Mouse (Mus musculus) hindbrain, embryonic 15.5 days (tissue): ENCODE data around the gene Rexo2. TPM values are rescaled to one million over a fixed set of nuclear protein-coding genes. Genes with fewer than 3 reads are reported as not detected.

ENCODE experiments used
- ATAC-seq: fragments of 200-750 bp; cut with Nextera tagmentation; 2 replicates; pipeline ENCODE4 v1.8.0; 2017; ENCODE audit warnings: low read depth, moderate number of reproducible peaks, moderate TSS enrichment; ENCODE audit not compliant: low FRiP score
- H3K27ac ChIP-seq: fragments of 300-500 bp; sonication (generic); replicated peaks from 2 replicates; pipeline ENCODE4 v1.5.1; 2015; ENCODE audit warnings: mild to moderate bottlenecking, inconsistent platforms
- H3K27me3 ChIP-seq: fragments of 300-500 bp; sonication (generic); 2 replicates; pipeline ENCODE4 v1.6.1; 2015; ENCODE audit warnings: control low read depth, inconsistent platforms
- H3K36me3 ChIP-seq: fragments of 300-500 bp; sonication (generic); 2 replicates; pipeline ENCODE4 v1.6.1; 2015; ENCODE audit warnings: control low read depth, inconsistent platforms
- H3K4me1 ChIP-seq: fragments of 300-500 bp; sonication (generic); replicated peaks from 2 replicates; pipeline ENCODE4 v1.6.1; 2015; ENCODE audit warnings: control low read depth, inconsistent platforms
- H3K4me2 ChIP-seq: fragments of 300-500 bp; sonication (generic); 2 replicates; pipeline ENCODE4 v1.6.1; 2015; ENCODE audit warnings: moderate library complexity, mild to moderate bottlenecking, inconsistent platforms
- H3K4me3 ChIP-seq: fragments of 300-500 bp; sonication (generic); 2 replicates; pipeline ENCODE4 v1.5.1; 2015; ENCODE audit warnings: mild to moderate bottlenecking, inconsistent platforms
- H3K9ac ChIP-seq: fragments of 300-500 bp; sonication (generic); 2 replicates; pipeline ENCODE4 v1.6.1; 2015; ENCODE audit warnings: inconsistent platforms
- H3K9me3 ChIP-seq: fragments of 300-500 bp; sonication (generic); 2 replicates; pipeline ENCODE4 v1.6.1; 2016; ENCODE audit warnings: control low read depth, inconsistent platforms
- WGBS: fragments of 180-500 bp; shearing (Covaris S2); methylation state at CpG from one replicate; pipeline ENCODE4 v1.1.7; 2015; 5-methylcytosine and 5-hydroxymethylcytosine counted together
- microRNA-seq: library from miRNA; unstranded; fragments of <30 nt; microRNA quantifications from one replicate; pipeline ENCODE4, GENCODE M21; 2016
- polyA plus RNA-seq: library from polyadenylated mRNA; unstranded; fragments of >200 nt; fragmentation: Nextera tagmentation; extraction: Ambion mirVana; gene quantifications from 2 replicates; pipeline ENCODE4 v1.2.1, GENCODE M21; 2015

Gene Rexo2
- polyA plus RNA-seq, 1 experiment from 2014 or later: 118 TPM

- Histone ChIP-seq H3K4me3 (no peak overlapping the region), H3K27ac (no peak overlapping the region), H3K36me3 (no peaks in the 10 kb centered on the region), H3K4me1 (no peaks in the 10 kb centered on the region), H3K4me2 (no peak overlapping the region), H3K27me3 (no peaks in the 10 kb centered on the region), H3K9ac (no peak overlapping the region), H3K9me3 (no peaks in the 10 kb centered on the region)
- 58% methylated on average over 1 of the region's 1 CpGs for WGBS
- ATAC-seq: no peak
Measured at GRCm38 (mm10) chr9:48423256-48423655, 57.2 kb downstream of the Rexo2 start.

- no peak overlapping the region for H3K27ac ChIP-seq
- ATAC-seq: no peak
- no peak overlapping the region for H3K4me2 ChIP-seq
- H3K4me3 ChIP-seq: no peak overlapping the region
- H3K27me3 ChIP-seq: no peaks in the 10 kb centered on the region
- no peaks in the 10 kb centered on the region for H3K36me3 ChIP-seq
- WGBS: 88% methylated on average over 8 of the region's 8 CpGs
- no peaks in the 10 kb centered on the region for H3K9me3 ChIP-seq
- H3K9ac ChIP-seq: no peak overlapping the region
- H3K4me1 ChIP-seq: no peaks in the 10 kb centered on the region
Measured at GRCm38 (mm10) chr9:48422382-48422781, 58.0 kb downstream of the Rexo2 start.

GRCm38 (mm10) chr9:48421561-48421960 lies 58.9 kb downstream of the Rexo2 start:
- Histone ChIP-seq H3K4me1 (no peaks in the 10 kb centered on the region), H3K27ac (no peak overlapping the region), H3K9ac (no peak overlapping the region), H3K4me3 (no peak overlapping the region), H3K36me3 (no peaks in the 10 kb centered on the region), H3K27me3 (no peaks in the 10 kb centered on the region), H3K4me2 (no peak overlapping the region), H3K9me3 (no peaks in the 10 kb centered on the region)
- no peak for ATAC-seq
- WGBS: 84% methylated on average over 2 of the region's 2 CpGs

- no peak overlapping the region for H3K4me2 ChIP-seq
- ATAC-seq: no peak
- no peak overlapping the region for H3K4me3 ChIP-seq
- no peak overlapping the region for H3K27ac ChIP-seq
- H3K36me3 ChIP-seq: no peaks in the 10 kb centered on the region
- H3K4me1 ChIP-seq: no peaks in the 10 kb centered on the region
- no peaks in the 10 kb centered on the region for H3K9me3 ChIP-seq
- H3K9ac ChIP-seq: no peak overlapping the region
- H3K27me3 ChIP-seq: no peaks in the 10 kb centered on the region
- 91% methylated on average over 2 of the region's 2 CpGs for WGBS
Measured at GRCm38 (mm10) chr9:48421029-48421428, 59.4 kb downstream of the Rexo2 start.

- no peaks in the 10 kb centered on the region for H3K36me3 ChIP-seq
- H3K4me2 ChIP-seq: no peak overlapping the region
- no peak overlapping the region for H3K27ac ChIP-seq
- no peak overlapping the region for H3K9ac ChIP-seq
- ATAC-seq: no peak
- no peaks in the 10 kb centered on the region for H3K9me3 ChIP-seq
- no peaks in the 10 kb centered on the region for H3K4me1 ChIP-seq
- H3K27me3 ChIP-seq: no peaks in the 10 kb centered on the region
- WGBS: 85% methylated on average over 7 of the region's 7 CpGs
- no peak overlapping the region for H3K4me3 ChIP-seq
Measured at GRCm38 (mm10) chr9:48420437-48420836, 60.0 kb downstream of the Rexo2 start.

GRCm38 (mm10) chr9:48418829-48419228 lies 61.6 kb downstream of the Rexo2 start:
- no peaks in the 10 kb centered on the region for H3K4me1 ChIP-seq
- no peak overlapping the region for H3K9ac ChIP-seq
- WGBS: 72% methylated on average over 8 of the region's 8 CpGs
- no peak for ATAC-seq
- no peaks in the 10 kb centered on the region for H3K9me3 ChIP-seq
- no peak overlapping the region for H3K4me3 ChIP-seq
- no peaks in the 10 kb centered on the region for H3K27me3 ChIP-seq
- no peak overlapping the region for H3K4me2 ChIP-seq
- H3K36me3 ChIP-seq: no peaks in the 10 kb centered on the region
- H3K27ac ChIP-seq: no peak overlapping the region

Small RNA genes within 50 kb of the gene (microRNA-seq; reads per million reads assigned to microRNA genes)
- gene Gm23653: not detected

Other genes starting within 250 kb of the Rexo2 start
- 0.27 and 0.58 TPM in 2 replicates for gene Nxpe2, start 127.2 kb downstream of the Rexo2 start, polyA plus RNA-seq
- 71.4 and 72.5 TPM in 2 replicates for gene Rbm7, start 14.7 kb upstream of the Rexo2 start, polyA plus RNA-seq
- 23.8 and 26.4 TPM in 2 replicates for gene Gm5617, start 14.8 kb upstream of the Rexo2 start, polyA plus RNA-seq
- gene Nnmt, start 124.5 kb upstream of the Rexo2 start, polyA plus RNA-seq: 1.5 and 1.6 TPM in 2 replicates